Mouse (Mus musculus) liver, embryonic 14.5 days (tissue): ENCODE measurements around the gene Sppl3. TPM values are rescaled to one million over a fixed set of nuclear protein-coding genes. Genes with fewer than 3 reads are reported as not detected.

Experiments used
- ATAC-seq: fragments of 200-750 bp; cut with Nextera tagmentation; 2 replicates; pipeline ENCODE4 v1.8.0; 2017; ENCODE audit warnings: moderate number of reproducible peaks, mild to moderate bottlenecking, moderate library complexity; ENCODE audit not compliant: insufficient read depth
- DNase-seq, 3 experiments: peaks; one replicate each; pipeline ENCODE4 v3.0.0-alpha.2; 2012 to 2013; ENCODE audit warnings: low read depth in 3 of 3, low spot score in 3 of 3
- H3K27ac ChIP-seq: fragments of 300-500 bp; sonication (generic); 2 replicates; pipeline ENCODE4 v1.5.1; 2014; ENCODE audit warnings: moderate library complexity, mild to moderate bottlenecking, control low read depth, inconsistent platforms
- H3K27me3 ChIP-seq: fragments of 300-500 bp; sonication (generic); 2 replicates; pipeline ENCODE4 v1.6.1; 2014; ENCODE audit warnings: mild to moderate bottlenecking, low read length, moderate library complexity; ENCODE audit not compliant: control insufficient read depth, insufficient read depth
- H3K36me3 ChIP-seq: fragments of 300-500 bp; sonication (generic); replicated peaks from 2 replicates; pipeline ENCODE4 v1.6.1; 2014; ENCODE audit warnings: low read depth; ENCODE audit not compliant: control insufficient read depth, insufficient read depth
- H3K4me1 ChIP-seq, 2 experiments: fragments of 200-500 bp in 1 of 2; fragments of 300-500 bp in 1 of 2; sonication (generic) in 1 of 2; replicated peaks; 2 replicates each; pipeline ENCODE4 v1.6.1; 2012 to 2014; ENCODE audit warnings: antibody characterized with exemption in 1 of 2, inconsistent platforms in 1 of 2, low read length in 1 of 2; ENCODE audit not compliant: control insufficient read depth in 2 of 2, insufficient read depth in 2 of 2
- H3K4me2 ChIP-seq: fragments of 300-500 bp; sonication (generic); 2 replicates; pipeline ENCODE4 v1.6.1; 2014; ENCODE audit warnings: low read depth, mild to moderate bottlenecking, control low read depth, moderate library complexity
- H3K4me3 ChIP-seq, 2 experiments: fragments of 200-500 bp in 1 of 2; fragments of 300-500 bp in 1 of 2; sonication (generic) in 1 of 2; 2 replicates each; pipeline ENCODE4 v1.5.1; 2012 to 2014; ENCODE audit warnings: low read depth in 2 of 2, low read length in 2 of 2, mild to moderate bottlenecking in 2 of 2, control low read depth in 1 of 2, inconsistent platforms in 1 of 2, moderate library complexity in 1 of 2; ENCODE audit not compliant: insufficient read depth in 1 of 2
- H3K9ac ChIP-seq: fragments of 300-500 bp; sonication (generic); replicated peaks from 2 replicates; pipeline ENCODE4 v1.6.1; 2014; ENCODE audit warnings: mild to moderate bottlenecking, control low read depth, moderate library complexity
- H3K9me3 ChIP-seq: fragments of 300-500 bp; sonication (generic); 2 replicates; pipeline ENCODE4 v1.6.1; 2016; ENCODE audit warnings: low read length, mixed read lengths; ENCODE audit not compliant: control insufficient read depth
- CTCF ChIP-seq: IDR thresholded peaks from 2 replicates; pipeline ENCODE4 v1.5.1; 2016; ENCODE audit warnings: antibody characterized with exemption, low read depth, control low read depth
- EP300 ChIP-seq: IDR thresholded peaks from 2 replicates; pipeline ENCODE4 v1.6.1; 2016; ENCODE audit warnings: antibody characterized with exemption, low read depth
- WGBS: fragments of 180-500 bp; shearing (Covaris S2); extraction: QIAGEN DNeasy Blood & Tissue Kit; methylation state at CpG from one replicate; pipeline ENCODE4 v1.1.7; 2014; ENCODE audit not compliant: insufficient replicate concordance; 5-methylcytosine and 5-hydroxymethylcytosine counted together
- polyA plus RNA-seq, 2 experiments: library from polyadenylated mRNA; depleted of rRNA in 1 of 2; stranded (reverse) in 1 of 2; unstranded in 1 of 2; fragments of >200 nt; fragmentation: Nextera tagmentation in 1 of 2; extraction: Ambion mirVana in 1 of 2; gene quantifications; 2 replicates each; pipeline versions ENCODE4 v1.2.1 to v1.2.3; 2012 to 2014

The Sppl3 gene
- polyA plus RNA-seq, 2 experiments = 5.4 to 17.2 TPM

DNA sequence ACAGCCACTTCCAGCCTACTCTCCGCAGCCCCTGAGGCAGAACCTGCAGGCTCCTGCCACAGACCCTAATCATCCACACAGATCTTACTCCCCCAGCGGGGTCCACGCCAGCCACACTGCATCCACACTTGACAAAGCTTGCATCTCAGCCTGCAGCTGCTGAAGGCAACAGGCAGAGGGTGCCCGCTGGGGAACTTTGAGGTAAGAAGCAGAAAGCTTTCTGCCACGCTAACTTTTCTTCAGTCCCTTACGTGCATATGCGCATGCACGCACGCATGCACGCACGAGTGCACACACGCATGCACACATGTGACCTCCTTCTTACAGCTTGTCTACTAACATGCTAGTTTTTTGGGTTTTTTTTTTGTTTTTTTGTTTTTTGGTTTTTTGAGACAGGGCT is 102.3 kb downstream of the Sppl3 start:
- H3K36me3 ChIP-seq = no peaks in the 10 kb centered on the region
- H3K4me1 ChIP-seq = 0 out of 4 replicates have a peak, but pooled peaks cover 0 to under 1% of the 10 kb centered on the region in 2 experiments
- no peak overlapping the region for H3K4me2 ChIP-seq
- no peak for TF ChIP-seq EP300
- no peak for TF ChIP-seq CTCF
- ATAC-seq (no peak), DNase-seq (no peak)
- H3K27ac ChIP-seq = no peak overlapping the region
- no peak overlapping the region for H3K9ac ChIP-seq
- no peak overlapping the region for H3K4me3 ChIP-seq
- H3K9me3 ChIP-seq = no peaks in the 10 kb centered on the region
- 84% methylated on average over 12 of the region's 12 CpGs for WGBS
- H3K27me3 ChIP-seq = no peaks in the 10 kb centered on the region

DNA sequence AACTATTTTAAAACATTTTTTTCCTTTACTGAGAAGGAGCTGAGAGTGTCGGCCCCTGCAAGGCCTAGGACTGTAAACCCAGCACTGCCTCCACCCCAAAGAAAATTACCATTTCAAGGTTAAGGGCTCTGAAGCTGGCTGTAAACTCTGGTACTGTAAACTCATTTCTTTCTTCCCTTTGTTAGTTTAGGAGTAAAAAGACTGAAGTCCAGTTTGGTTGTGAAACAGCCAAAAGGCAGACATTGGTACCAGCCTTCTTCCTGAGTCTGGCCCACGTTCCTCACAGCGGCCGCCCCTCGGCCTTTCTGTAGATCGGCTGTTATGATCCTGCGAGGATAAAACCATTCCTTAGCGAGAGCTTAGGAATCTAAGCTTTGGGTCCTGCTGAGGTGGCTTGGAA is 103.6 kb downstream of the Sppl3 start:
- no peak for TF ChIP-seq EP300
- no peak for TF ChIP-seq CTCF
- Histone ChIP-seq H3K9ac (no peak overlapping the region), H3K36me3 (no peaks in the 10 kb centered on the region), H3K4me3 (no peak overlapping the region), H3K27me3 (no peaks in the 10 kb centered on the region), H3K4me2 (no peak overlapping the region), H3K9me3 (no peaks in the 10 kb centered on the region), H3K27ac (no peak overlapping the region), H3K4me1 (peaks cover 0 to 5% of the 10 kb centered on the region in 2 experiments; a peak in 3 of 4 replicates)
- 79% methylated on average over 8 of the region's 8 CpGs for WGBS
- ATAC-seq (no peak), DNase-seq (no peak)

DNA sequence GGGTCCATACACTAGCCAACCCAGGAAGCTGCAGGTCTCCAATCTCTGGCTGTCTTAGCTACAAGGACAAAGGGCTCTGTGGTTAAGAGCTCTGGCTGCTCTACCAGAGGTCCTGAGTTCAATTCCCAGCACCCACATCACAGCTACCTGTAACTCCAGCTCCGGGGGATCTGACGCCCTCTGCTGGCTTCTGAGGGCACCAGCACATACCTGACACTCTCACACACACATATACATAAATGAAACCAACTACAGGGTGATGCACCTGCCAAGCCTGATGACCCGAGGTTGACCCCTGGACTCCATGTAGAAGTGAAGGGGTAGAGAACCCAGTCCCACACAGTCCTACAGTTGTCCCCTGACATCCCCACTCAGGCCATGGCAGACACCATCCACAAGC is 105.5 kb downstream of the Sppl3 start:
- no peak overlapping the region for H3K4me2 ChIP-seq
- H3K27me3 ChIP-seq = no peaks in the 10 kb centered on the region
- H3K9ac ChIP-seq = no peak overlapping the region
- no peak for DNase-seq
- H3K4me1 ChIP-seq = peaks cover 0 to 6% of the 10 kb centered on the region in 2 experiments; a peak in 3 of 4 replicates
- peak; percentile 43; the same call in 1 of the 2 replicates for TF ChIP-seq CTCF
- TF ChIP-seq EP300 = no peak
- H3K4me3 ChIP-seq = no peak overlapping the region
- no peaks in the 10 kb centered on the region for H3K9me3 ChIP-seq
- no peaks in the 10 kb centered on the region for H3K36me3 ChIP-seq
- no peak for ATAC-seq
- 74% methylated on average over 3 of the region's 3 CpGs for WGBS
- no peak overlapping the region for H3K27ac ChIP-seq

DNA sequence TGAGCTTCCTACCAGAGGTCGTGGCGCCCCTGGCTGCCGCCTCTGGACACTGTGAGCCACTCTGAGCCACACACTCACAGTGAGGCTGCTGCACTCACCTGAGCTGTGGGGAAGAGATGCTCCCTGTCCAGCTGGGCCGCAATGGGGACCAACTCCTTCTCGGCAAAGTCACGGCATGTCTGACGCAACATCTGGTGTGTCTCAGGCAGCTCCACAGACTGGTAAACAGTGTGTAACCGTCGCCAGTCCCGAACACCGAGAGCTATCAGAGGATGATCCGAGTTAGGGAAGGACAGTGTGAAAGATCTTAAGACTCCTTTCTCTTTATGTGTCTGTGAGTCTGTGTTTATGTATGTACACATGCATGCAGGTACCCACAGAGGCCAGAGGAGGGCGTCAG is 106.5 kb downstream of the Sppl3 start:
- DNase-seq (no peak), ATAC-seq (no peak)

DNA sequence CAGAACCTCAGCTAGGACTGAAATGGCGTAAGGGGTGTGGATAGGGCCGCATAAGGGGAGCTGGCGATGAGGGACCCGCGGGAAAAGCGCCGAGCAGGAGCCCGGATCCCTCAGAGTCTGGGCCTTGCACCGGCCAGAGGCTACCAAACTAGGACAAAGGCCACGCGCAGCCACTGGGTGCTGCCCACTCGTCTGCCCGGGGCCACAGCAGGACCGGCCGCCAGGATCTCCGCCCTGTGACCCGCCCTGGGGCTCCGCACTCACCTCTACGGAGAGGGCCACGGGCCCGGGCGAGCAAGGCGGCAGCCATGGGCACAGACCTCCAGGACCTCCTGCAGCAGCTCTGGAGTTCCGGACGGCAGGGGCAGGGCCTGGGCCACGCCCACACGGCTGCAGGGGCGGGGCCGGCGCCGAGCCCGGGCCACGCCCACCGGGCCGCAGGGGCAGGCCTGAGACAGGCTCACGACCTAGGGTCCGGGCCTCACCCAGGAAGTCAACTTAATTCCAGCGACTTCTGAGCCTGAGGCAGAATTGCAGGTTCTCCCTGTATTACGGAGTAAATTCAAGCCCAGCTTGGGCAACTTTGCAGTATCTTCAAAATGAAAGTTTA is 108.1 kb downstream of the Sppl3 start, which contains the start of gene Acads:
TSS of gene Acads (minus strand) at position 386 of the 610 bp plus-strand sequence.
- H3K4me1 ChIP-seq = peaks cover 0 to 9% of the 10 kb centered on the region in 2 experiments

More for the DNA sequence above, 106.5 kb downstream of the Sppl3 start:
- Histone ChIP-seq H3K4me3 (no peak overlapping the region), H3K4me1 (peaks cover 0 to 9% of the 10 kb centered on the region in 2 experiments), H3K27me3 (no peaks in the 10 kb centered on the region), H3K9me3 (no peaks in the 10 kb centered on the region), H3K36me3 (no peaks in the 10 kb centered on the region), H3K27ac (no peak overlapping the region), H3K4me2 (no peak overlapping the region), H3K9ac (no peak overlapping the region)
- 88% methylated on average over 13 of the region's 13 CpGs for WGBS
- TF ChIP-seq EP300 (no peak), CTCF (no peak; the same call in 1 of the 2 replicates)

More for the DNA sequence above, 108.1 kb downstream of the Sppl3 start, which contains the start of gene Acads:
- WGBS = under 1% methylated on average over 39 of the region's 39 CpGs
- H3K36me3 ChIP-seq = no peaks in the 10 kb centered on the region
- DNase-seq (peak; percentile 60 to 62 (median 61)), ATAC-seq (peak; percentile 87)
- no peak within 1 kb of the TSS for H3K27ac ChIP-seq
- peak within 1 kb of the TSS; percentile 65 for H3K9ac ChIP-seq
- no peaks in the 10 kb centered on the region for H3K27me3 ChIP-seq
- TF ChIP-seq EP300 (no peak), CTCF (no peak)
- H3K4me2 ChIP-seq = peak within 1 kb of the TSS; percentile 89
- peak within 1 kb of the TSS; percentile 55 to 67 for H3K4me3 ChIP-seq
- no peaks in the 10 kb centered on the region for H3K9me3 ChIP-seq
